Mouse (Mus musculus): ENCODE data around the gene Ankfn1. TPM values are rescaled to one million over a fixed set of nuclear protein-coding genes. Genes with fewer than 3 reads are reported as not detected.

Gene Ankfn1
- polyA plus RNA-seq, 1 experiment from 2014 or later: 6.5 TPM

GRCm38 (mm10) chr11:89501796-89502195 lies 275.7 kb downstream of the Ankfn1 start:
- ATAC-seq (replicated peaks): no peak
- H3K4me2 ChIP-seq: no peak overlapping the region
- 33% methylated on average over 7 of the region's 7 CpGs for WGBS

GRCm38 (mm10) chr11:89500961-89501360 lies 276.5 kb downstream of the Ankfn1 start:
- no peak overlapping the region for H3K9ac ChIP-seq
- no peaks in the 10 kb centered on the region for H3K36me3 ChIP-seq (replicated peaks)
- H3K9me3 ChIP-seq: no peaks in the 10 kb centered on the region
- H3K27me3 ChIP-seq (replicated peaks): no peaks in the 10 kb centered on the region
- no peak overlapping the region for H3K4me2 ChIP-seq
- ATAC-seq (replicated peaks): no peak
- H3K4me3 ChIP-seq: no peak overlapping the region
- H3K27ac ChIP-seq: no peak overlapping the region
- H3K4me1 ChIP-seq: 0 out of 2 replicates have a peak, but pooled peaks cover 3% of the 10 kb centered on the region
- WGBS: 89% methylated on average over 2 of the region's 2 CpGs

More at GRCm38 (mm10) chr11:89501796-89502195, 275.7 kb downstream of the Ankfn1 start:
- Histone ChIP-seq H3K4me1 (peaks cover 6% of the 10 kb centered on the region; the same call in 1 of the 2 replicates), H3K36me3 (replicated peaks) (no peaks in the 10 kb centered on the region), H3K27ac (no peak overlapping the region), H3K9me3 (no peaks in the 10 kb centered on the region), H3K27me3 (replicated peaks) (no peaks in the 10 kb centered on the region), H3K9ac (no peak overlapping the region), H3K4me3 (no peak overlapping the region)

- Histone ChIP-seq H3K9me3 (no peaks in the 10 kb centered on the region), H3K4me1 (no peaks in the 10 kb centered on the region), H3K9ac (no peak overlapping the region), H3K4me3 (no peak overlapping the region), H3K36me3 (replicated peaks) (no peaks in the 10 kb centered on the region), H3K4me2 (no peak overlapping the region), H3K27ac (no peak overlapping the region), H3K27me3 (replicated peaks) (no peaks in the 10 kb centered on the region)
- WGBS: 83% methylated on average over 6 of the region's 6 CpGs
- no peak for ATAC-seq (replicated peaks)
Measured at GRCm38 (mm10) chr11:89481084-89481483, 296.4 kb downstream of the Ankfn1 start.

GRCm38 (mm10) chr11:89476927-89477326 lies 300.5 kb downstream of the Ankfn1 start:
- no peaks in the 10 kb centered on the region for H3K27me3 ChIP-seq (replicated peaks)

GRCm38 (mm10) chr11:89476047-89476446 lies 301.4 kb downstream of the Ankfn1 start:
- no peaks in the 10 kb centered on the region for H3K36me3 ChIP-seq (replicated peaks)

More at GRCm38 (mm10) chr11:89476927-89477326, 300.5 kb downstream of the Ankfn1 start:
- H3K4me2 ChIP-seq: no peak overlapping the region
- H3K4me1 ChIP-seq: no peaks in the 10 kb centered on the region
- H3K27ac ChIP-seq: no peak overlapping the region
- ATAC-seq (replicated peaks): no peak
- WGBS: 49% methylated on average over 5 of the region's 5 CpGs
- no peaks in the 10 kb centered on the region for H3K36me3 ChIP-seq (replicated peaks)
- H3K9ac ChIP-seq: no peak overlapping the region
- no peak overlapping the region for H3K4me3 ChIP-seq
- no peaks in the 10 kb centered on the region for H3K9me3 ChIP-seq

GRCm38 (mm10) chr11:89472871-89473270 lies 304.6 kb downstream of the Ankfn1 start:
- Histone ChIP-seq H3K9me3 (no peaks in the 10 kb centered on the region), H3K4me2 (no peak overlapping the region), H3K4me1 (no peaks in the 10 kb centered on the region), H3K9ac (no peak overlapping the region), H3K36me3 (replicated peaks) (no peaks in the 10 kb centered on the region), H3K27me3 (replicated peaks) (no peaks in the 10 kb centered on the region), H3K4me3 (no peak overlapping the region), H3K27ac (no peak overlapping the region)
- WGBS: 87% methylated on average over 4 of the region's 4 CpGs
- ATAC-seq (replicated peaks): no peak

More at GRCm38 (mm10) chr11:89476047-89476446, 301.4 kb downstream of the Ankfn1 start:
- Histone ChIP-seq H3K9ac (no peak overlapping the region), H3K9me3 (no peaks in the 10 kb centered on the region), H3K4me3 (no peak overlapping the region), H3K27ac (no peak overlapping the region), H3K27me3 (replicated peaks) (no peaks in the 10 kb centered on the region), H3K4me2 (no peak overlapping the region), H3K4me1 (no peaks in the 10 kb centered on the region)
- WGBS: 85% methylated on average over 4 of the region's 4 CpGs
- ATAC-seq (replicated peaks): no peak

GRCm38 (mm10) chr11:89465381-89465780 lies 312.1 kb downstream of the Ankfn1 start:
- H3K4me1 ChIP-seq: no peaks in the 10 kb centered on the region
- no peak overlapping the region for H3K4me3 ChIP-seq
- no peaks in the 10 kb centered on the region for H3K9me3 ChIP-seq
- H3K4me2 ChIP-seq: no peak overlapping the region
- 92% methylated on average over 4 of the region's 4 CpGs for WGBS
- no peaks in the 10 kb centered on the region for H3K36me3 ChIP-seq (replicated peaks)
- no peak overlapping the region for H3K9ac ChIP-seq
- no peak overlapping the region for H3K27ac ChIP-seq
- no peak for ATAC-seq (replicated peaks)
- H3K27me3 ChIP-seq (replicated peaks): no peaks in the 10 kb centered on the region

GRCm38 (mm10) chr11:89462216-89462615 lies 315.2 kb downstream of the Ankfn1 start:
- no peak for ATAC-seq (replicated peaks)
- Histone ChIP-seq H3K4me3 (no peak overlapping the region), H3K27me3 (replicated peaks) (no peaks in the 10 kb centered on the region), H3K4me2 (no peak overlapping the region), H3K36me3 (replicated peaks) (no peaks in the 10 kb centered on the region), H3K4me1 (no peaks in the 10 kb centered on the region), H3K27ac (no peak overlapping the region), H3K9me3 (no peaks in the 10 kb centered on the region), H3K9ac (no peak overlapping the region)
- WGBS: 81% methylated on average over 10 of the region's 10 CpGs

- Histone ChIP-seq H3K9me3 (no peaks in the 10 kb centered on the region), H3K4me2 (no peak overlapping the region), H3K27me3 (replicated peaks) (no peaks in the 10 kb centered on the region), H3K4me1 (0 out of 2 replicates have a peak, but pooled peaks cover 4% of the 10 kb centered on the region), H3K36me3 (replicated peaks) (no peaks in the 10 kb centered on the region), H3K27ac (no peak overlapping the region), H3K9ac (no peak overlapping the region), H3K4me3 (no peak overlapping the region)
- no peak for ATAC-seq (replicated peaks)
- WGBS: 94% methylated on average over 6 of the region's 6 CpGs
Measured at GRCm38 (mm10) chr11:89459437-89459836, 318.0 kb downstream of the Ankfn1 start.

- Histone ChIP-seq H3K4me2 (no peak overlapping the region), H3K9me3 (no peaks in the 10 kb centered on the region), H3K27me3 (replicated peaks) (no peaks in the 10 kb centered on the region), H3K9ac (no peak overlapping the region), H3K4me3 (no peak overlapping the region), H3K4me1 (peaks cover 9% of the 10 kb centered on the region; the same call in 1 of the 2 replicates), H3K36me3 (replicated peaks) (no peaks in the 10 kb centered on the region), H3K27ac (peak overlapping the region; percentile 1; the same call in 1 of the 2 replicates)
- WGBS: 15% methylated on average over 5 of the region's 5 CpGs
- 0 out of 2 replicates have a peak, but pooled peaks have one; percentile 14 for ATAC-seq (replicated peaks)
Measured at GRCm38 (mm10) chr11:89455647-89456231, 321.7 kb downstream of the Ankfn1 start.

GRCm38 (mm10) chr11:89454702-89455101 lies 322.8 kb downstream of the Ankfn1 start:
- 53% methylated on average over 4 of the region's 4 CpGs for WGBS
- Histone ChIP-seq H3K4me2 (no peak overlapping the region), H3K9me3 (no peaks in the 10 kb centered on the region), H3K27me3 (replicated peaks) (no peaks in the 10 kb centered on the region), H3K36me3 (replicated peaks) (no peaks in the 10 kb centered on the region), H3K4me1 (peaks cover 9% of the 10 kb centered on the region; the same call in 1 of the 2 replicates), H3K27ac (no peak overlapping the region), H3K9ac (no peak overlapping the region), H3K4me3 (no peak overlapping the region)
- no peak for ATAC-seq (replicated peaks)

GRCm38 (mm10) chr11:89452862-89453261 lies 324.6 kb downstream of the Ankfn1 start:
- 16% methylated on average over 2 of the region's 2 CpGs for WGBS
- Histone ChIP-seq H3K27ac (no peak overlapping the region), H3K36me3 (replicated peaks) (no peaks in the 10 kb centered on the region), H3K4me3 (no peak overlapping the region), H3K9ac (no peak overlapping the region), H3K27me3 (replicated peaks) (no peaks in the 10 kb centered on the region), H3K4me1 (peaks cover 9% of the 10 kb centered on the region; the same call in 1 of the 2 replicates), H3K4me2 (no peak overlapping the region), H3K9me3 (no peaks in the 10 kb centered on the region)
- ATAC-seq (replicated peaks): no peak

- no peak overlapping the region for H3K27ac ChIP-seq
- no peaks in the 10 kb centered on the region for H3K9me3 ChIP-seq
- H3K4me2 ChIP-seq: no peak overlapping the region
- no peak overlapping the region for H3K9ac ChIP-seq
- H3K36me3 ChIP-seq (replicated peaks): no peaks in the 10 kb centered on the region
- H3K4me3 ChIP-seq: no peak overlapping the region
- H3K27me3 ChIP-seq (replicated peaks): no peaks in the 10 kb centered on the region
- no peak for ATAC-seq (replicated peaks)
- WGBS: 82% methylated on average over 4 of the region's 4 CpGs
- peaks cover 5% of the 10 kb centered on the region; the same call in 1 of the 2 replicates for H3K4me1 ChIP-seq
Measured at GRCm38 (mm10) chr11:89450406-89450805, 327.0 kb downstream of the Ankfn1 start.
